Mouse (Mus musculus) left cerebral cortex, adult 8-10 months (tissue): Measurements from ENCODE around the gene Pgghg. TPM values are rescaled to one million over a fixed set of nuclear protein-coding genes. Genes with fewer than 3 reads are reported as not detected.

Source experiments
- DNase-seq, 2 experiments: peaks; one replicate each; pipeline ENCODE4 v3.0.0; 2022; ENCODE audit warnings: low spot score in 2 of 2
- total RNA-seq, 4 experiments: library from RNA; stranded (reverse); gene quantifications; 2 replicates each; pipeline ENCODE4 v1.2.4; 2022

Pgghg gene
- total RNA-seq, 4 experiments from 2014 or later, result 3.9 to 4.7 (median 4.3) TPM

DNA sequence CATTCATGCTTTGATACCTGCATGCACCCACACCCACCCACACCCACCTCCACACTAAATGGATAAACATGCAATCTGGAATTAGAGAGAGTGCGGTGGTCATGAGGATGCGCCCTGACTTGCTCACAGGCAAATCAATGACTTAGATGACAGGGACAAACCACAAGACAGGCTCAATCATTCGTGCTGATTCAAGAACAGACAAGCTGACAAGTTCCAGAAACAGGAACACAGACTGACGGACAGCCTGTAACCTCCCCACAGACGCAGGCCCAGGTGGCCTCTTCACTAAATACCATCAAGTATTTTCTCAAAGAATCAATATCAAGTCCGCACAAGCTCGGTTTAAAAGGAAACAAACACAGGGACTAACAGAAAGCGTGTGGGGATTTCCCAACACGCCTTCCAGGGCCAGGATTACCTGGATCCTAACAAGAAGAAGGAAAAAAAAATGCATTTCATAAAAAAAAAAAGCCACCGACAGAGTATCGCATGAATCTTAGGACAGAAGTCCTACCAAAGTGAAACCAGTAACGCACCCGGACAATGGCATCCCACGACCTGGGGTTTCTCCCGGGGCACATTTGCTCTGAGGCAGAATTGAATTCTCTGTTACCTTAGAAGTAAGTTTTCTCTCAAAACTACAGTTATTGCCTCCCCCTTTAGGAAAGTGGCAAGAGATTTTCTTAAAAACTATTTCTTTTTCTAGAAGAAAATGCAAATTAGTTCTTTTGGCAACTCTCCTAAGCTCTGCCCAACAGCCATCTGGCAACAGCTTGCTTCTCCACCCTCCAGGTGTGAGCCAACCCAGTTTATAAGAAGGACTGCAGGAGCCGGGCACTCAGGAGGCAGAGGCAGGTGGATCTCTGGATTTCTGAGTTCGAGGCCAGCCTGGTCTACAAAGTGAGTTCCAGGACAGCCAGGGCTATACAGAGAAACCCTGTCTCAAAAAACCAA lies 46.3 kb downstream of the Pgghg start:
- peak in 1 of 2 experiments; percentile 38 for DNase-seq

DNA sequence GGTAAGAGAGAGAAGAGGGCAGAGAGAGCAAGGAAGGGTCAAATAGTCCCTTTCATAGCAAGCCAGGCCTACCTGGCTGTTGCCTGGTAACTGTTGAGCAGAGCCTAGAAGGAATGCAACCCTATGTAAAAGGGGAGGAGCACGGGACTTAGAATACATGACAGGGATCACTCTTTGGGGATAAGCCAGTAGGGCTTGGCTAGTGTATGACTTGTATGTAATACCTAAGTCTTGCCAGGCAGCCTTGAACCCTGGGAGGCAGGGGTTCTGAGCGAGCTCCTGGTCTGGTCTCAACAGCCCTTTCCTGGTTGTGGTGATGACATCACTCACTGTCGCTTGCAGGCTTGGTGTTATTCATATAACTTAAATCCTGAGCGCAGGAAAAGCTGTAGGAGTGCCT lies 47.8 kb downstream of the Pgghg start:
- no peak for DNase-seq

DNA sequence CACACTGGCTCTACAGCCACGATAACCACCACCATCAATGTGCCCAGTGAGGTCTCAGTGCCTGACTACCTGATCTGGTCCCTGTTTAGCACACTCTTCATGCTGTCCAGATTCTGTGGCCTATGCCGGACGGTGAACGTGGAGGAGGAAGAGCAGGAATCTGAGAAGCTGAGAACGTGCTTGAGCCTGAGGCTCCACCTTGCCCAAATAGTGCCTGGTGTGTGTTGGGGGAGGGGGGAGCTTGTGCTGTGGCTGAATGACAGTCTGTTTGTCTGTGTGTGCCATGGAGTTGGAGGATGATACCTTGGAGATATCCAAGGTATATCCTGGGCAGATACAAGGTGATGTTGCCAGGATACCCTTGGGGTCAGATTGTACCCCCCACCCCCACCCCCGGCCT lies 49.0 kb downstream of the Pgghg start:
- no peak for DNase-seq

DNA sequence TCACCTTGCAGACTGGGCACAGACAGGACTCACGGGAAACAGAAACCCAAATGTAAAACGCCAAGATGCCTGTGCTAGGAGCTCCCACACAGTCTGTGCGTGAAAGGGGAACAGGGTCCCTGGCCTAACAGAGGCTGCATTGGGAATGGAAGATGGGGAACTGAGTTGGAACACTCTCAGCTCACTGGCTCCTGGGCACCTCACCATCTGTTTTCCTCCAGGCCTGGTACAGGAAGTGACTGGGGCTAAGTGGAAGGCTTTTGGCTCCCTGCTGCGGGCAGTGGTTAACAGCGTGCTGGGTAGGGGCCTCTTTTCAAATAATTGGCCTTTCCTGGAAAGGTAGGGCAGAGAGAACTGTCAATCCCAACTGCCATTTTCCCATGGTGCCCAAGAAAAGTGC lies 49.4 kb downstream of the Pgghg start:
- DNase-seq, result no peak

DNA sequence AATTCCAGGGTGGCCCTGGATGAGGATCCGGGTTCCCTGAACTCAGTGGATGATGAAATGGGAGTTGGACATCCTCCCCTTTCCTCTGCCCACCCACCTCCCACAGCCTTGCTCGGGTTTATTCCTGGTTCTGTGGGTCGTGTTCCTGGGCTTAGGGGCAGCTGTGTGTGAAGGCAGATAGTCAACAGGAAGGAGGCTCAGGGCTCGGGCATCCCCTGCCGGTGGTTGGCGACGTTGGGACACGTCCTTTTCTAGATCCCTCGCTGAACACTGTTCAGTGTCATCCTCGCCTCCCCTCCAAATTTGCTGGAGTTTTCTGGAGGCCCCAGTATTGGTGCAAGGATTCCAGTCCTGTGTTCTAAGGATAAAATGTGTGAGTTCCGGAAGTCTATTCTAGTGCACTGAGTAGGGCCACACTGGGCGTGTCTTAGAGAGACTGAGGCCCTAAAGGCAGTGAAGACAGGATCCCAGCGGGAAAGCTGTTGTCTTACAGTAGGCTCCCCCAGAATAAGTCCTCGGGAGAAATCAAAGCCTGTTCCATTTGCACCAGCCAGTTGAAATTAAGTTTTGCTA lies 50.0 kb downstream of the Pgghg start:
- DNase-seq, result no peak

Other genes starting within 250 kb of the Pgghg start
- not detected for gene Olfr541, start 244.1 kb upstream of the Pgghg start, total RNA-seq
- gene Cyp2e1, start 177.7 kb upstream of the Pgghg start, total RNA-seq, result under 1 TPM in 1 of 4 experiments, not detected in 3; 0.36 TPM
- gene Syce1, start 153.5 kb upstream of the Pgghg start, total RNA-seq, result under 1 TPM in 3 of 4 experiments, not detected in 1; 0.40 to 0.91 (median 0.46) TPM
- 10 to 100 TPM; 29.5 to 33.1 (median 29.7) TPM for gene Zfp941, start 119.2 kb upstream of the Pgghg start, total RNA-seq
- gene Urah, start 106.4 kb upstream of the Pgghg start, total RNA-seq, result 10 to 100 TPM in 1 of 4 experiments, 1 to 10 TPM in 3; 6.2 to 13.1 (median 8.4) TPM
- not detected for gene Scgb1c1, start 95.8 kb upstream of the Pgghg start, total RNA-seq
- gene Odf3, start 93.6 kb upstream of the Pgghg start, total RNA-seq, result under 1 TPM in 1 of 4 experiments, not detected in 3; 0.36 TPM
- 1 to 10 TPM; 1.0 to 2.9 (median 2.5) TPM for gene Gm45785, start 85.1 kb upstream of the Pgghg start, total RNA-seq
- gene Ric8a, start 84.4 kb upstream of the Pgghg start, total RNA-seq, result 10 to 100 TPM; 60.1 to 70.0 (median 64.9) TPM
- 10 to 100 TPM; 20.7 to 26.7 (median 23.2) TPM for gene Bet1l, start 83.8 kb upstream of the Pgghg start, total RNA-seq
- 100 to 1,000 TPM; 105 to 117 (median 109) TPM for gene Psmd13, start 59.4 kb upstream of the Pgghg start, total RNA-seq
- 10 to 100 TPM; 62.4 to 79.7 (median 73.7) TPM for gene Sirt3, start 59.1 kb upstream of the Pgghg start, total RNA-seq
- 1 to 10 TPM; 1.7 to 3.9 (median 2.9) TPM for gene Cox8b, start 40.9 kb upstream of the Pgghg start, total RNA-seq
- gene Nlrp6, start 20.5 kb upstream of the Pgghg start, total RNA-seq, result 1 to 10 TPM in 1 of 4 experiments, under 1 TPM in 3; 0.54 to 1.1 (median 0.92) TPM
- gene Ifitm5, start 8.9 kb downstream of the Pgghg start, total RNA-seq, result under 1 TPM in 1 of 4 experiments, not detected in 3; 0.51 TPM
- not detected for gene Gm45717, start 14.5 kb downstream of the Pgghg start, total RNA-seq
- 10 to 100 TPM; 13.5 to 19.6 (median 16.7) TPM for gene Ifitm2, start 14.6 kb downstream of the Pgghg start, total RNA-seq
- gene Ifitm1, start 25.8 kb downstream of the Pgghg start, total RNA-seq, result 1 to 10 TPM; 3.6 to 7.4 (median 5.0) TPM
- 10 to 100 TPM; 12.2 to 26.6 (median 17.7) TPM for gene Ifitm3, start 69.4 kb downstream of the Pgghg start, total RNA-seq
- gene Ifitm6, start 76.5 kb downstream of the Pgghg start, total RNA-seq, result under 1 TPM in 2 of 4 experiments, not detected in 2; 0.87 to 0.88 TPM
- not detected for gene Gm17387, start 87.7 kb downstream of the Pgghg start, total RNA-seq
- gene B4galnt4, start 119.7 kb downstream of the Pgghg start, total RNA-seq, result 10 to 100 TPM; 64.5 to 81.0 (median 79.2) TPM
- gene Pkp3, start 136.8 kb downstream of the Pgghg start, total RNA-seq, result under 1 TPM in 1 of 4 experiments, not detected in 3; 0.57 TPM
- 1 to 10 TPM; 2.3 to 2.6 (median 2.5) TPM for gene Sigirr, start 159.2 kb downstream of the Pgghg start, total RNA-seq
- not detected for gene Ano9, start 176.4 kb downstream of the Pgghg start, total RNA-seq
- 10 to 100 TPM; 48.4 to 57.7 (median 52.3) TPM for gene Ptdss2, start 181.0 kb downstream of the Pgghg start, total RNA-seq
- gene Rnh1, start 231.5 kb downstream of the Pgghg start, total RNA-seq, result 10 to 100 TPM; 41.0 to 52.8 (median 44.8) TPM